Mouse (Mus musculus): ENCODE data around the gene Gm13278.

GRCm38 (mm10) chr4:88830523-88830922 lies 39.2 kb downstream of the Gm13278 start:
- no peak for TF ChIP-seq CTCF (IDR thresholded peaks at IDR 0.05; ENCODE audit: control insufficient read depth, insufficient read depth, low read length)
- no peak for TF ChIP-seq POLR2A (IDR thresholded peaks at IDR 0.05; ENCODE audit: borderline replicate concordance, control insufficient read depth, low read depth, low read length)
